Mouse (Mus musculus) forebrain, embryonic 12.5 days (tissue): ENCODE measurements around the gene Igfbpl1. TPM values are rescaled to one million over a fixed set of nuclear protein-coding genes. Genes with fewer than 3 reads are reported as not detected.

Experiments used
- ATAC-seq: fragments of 200-750 bp; cut with Nextera tagmentation; 2 replicates; pipeline ENCODE4 v1.8.0; 2017; ENCODE audit warnings: moderate TSS enrichment; ENCODE audit not compliant: low FRiP score
- H3K27ac ChIP-seq: fragments of 300-500 bp; sonication (generic); 2 replicates; pipeline ENCODE4 v1.5.1; 2016; ENCODE audit warnings: mild to moderate bottlenecking
- H3K27me3 ChIP-seq: fragments of 300-500 bp; sonication (generic); 2 replicates; pipeline ENCODE4 v1.6.1; 2016; ENCODE audit warnings: mild to moderate bottlenecking
- H3K36me3 ChIP-seq: fragments of 300-500 bp; sonication (generic); replicated peaks from 2 replicates; pipeline ENCODE4 v1.6.1; 2016; ENCODE audit warnings: mild to moderate bottlenecking
- H3K4me1 ChIP-seq: fragments of 300-500 bp; sonication (generic); 2 replicates; pipeline ENCODE4 v1.6.1; 2016
- H3K4me2 ChIP-seq: fragments of 300-500 bp; sonication (generic); 2 replicates; pipeline ENCODE4 v1.6.1; 2016; ENCODE audit warnings: mild to moderate bottlenecking, moderate library complexity
- H3K4me3 ChIP-seq: fragments of 300-500 bp; sonication (generic); replicated peaks from 2 replicates; pipeline ENCODE4 v1.5.1; 2016; ENCODE audit warnings: mild to moderate bottlenecking
- H3K9ac ChIP-seq: fragments of 300-500 bp; sonication (generic); 2 replicates; pipeline ENCODE4 v1.6.1; 2016; ENCODE audit warnings: mild to moderate bottlenecking
- H3K9me3 ChIP-seq: fragments of 300-500 bp; sonication (generic); 2 replicates; pipeline ENCODE4 v1.6.1; 2016
- WGBS: fragments of 180-500 bp; shearing (Covaris S2); methylation state at CpG from one replicate; pipeline ENCODE4 v1.1.7; 2016; 5-methylcytosine and 5-hydroxymethylcytosine counted together
- polyA plus RNA-seq: library from polyadenylated mRNA; unstranded; fragments of >200 nt; fragmentation: Nextera tagmentation; extraction: Ambion mirVana; gene quantifications from 2 replicates; pipeline ENCODE4 v1.2.1, GENCODE M21; 2016

Gene Igfbpl1
- polyA plus RNA-seq, 1 experiment from 2014 or later = 74.5 TPM

DNA sequence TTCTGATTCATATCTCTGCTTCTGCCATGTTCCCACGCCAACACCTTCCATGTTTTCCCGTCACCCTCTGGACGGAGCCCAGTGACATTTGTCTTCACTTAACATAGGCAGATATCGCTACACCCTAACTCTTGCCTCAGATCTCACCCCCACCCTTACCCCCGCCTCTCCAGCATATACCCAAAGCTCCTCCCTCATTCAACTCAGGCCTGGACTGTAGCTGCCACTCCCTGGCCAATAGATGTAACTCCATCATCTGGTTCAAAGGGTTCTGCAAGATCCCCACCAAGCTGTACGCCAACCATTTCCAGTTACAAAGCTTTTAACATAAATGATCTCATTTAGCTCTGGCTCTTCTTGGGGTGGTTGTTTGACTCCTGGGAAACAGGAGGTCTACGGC, 59.9 kb downstream of the Igfbpl1 start:
- H3K27ac ChIP-seq = no peak overlapping the region
- H3K9me3 ChIP-seq = no peaks in the 10 kb centered on the region
- no peak overlapping the region for H3K4me2 ChIP-seq
- WGBS = 72% methylated on average over 7 of the region's 7 CpGs
- peaks cover 36% of the 10 kb centered on the region for H3K27me3 ChIP-seq
- no peak for ATAC-seq
- H3K4me3 ChIP-seq = no peak overlapping the region
- H3K36me3 ChIP-seq = no peaks in the 10 kb centered on the region
- no peak overlapping the region for H3K9ac ChIP-seq
- H3K4me1 ChIP-seq = peaks cover 90% of the 10 kb centered on the region

DNA sequence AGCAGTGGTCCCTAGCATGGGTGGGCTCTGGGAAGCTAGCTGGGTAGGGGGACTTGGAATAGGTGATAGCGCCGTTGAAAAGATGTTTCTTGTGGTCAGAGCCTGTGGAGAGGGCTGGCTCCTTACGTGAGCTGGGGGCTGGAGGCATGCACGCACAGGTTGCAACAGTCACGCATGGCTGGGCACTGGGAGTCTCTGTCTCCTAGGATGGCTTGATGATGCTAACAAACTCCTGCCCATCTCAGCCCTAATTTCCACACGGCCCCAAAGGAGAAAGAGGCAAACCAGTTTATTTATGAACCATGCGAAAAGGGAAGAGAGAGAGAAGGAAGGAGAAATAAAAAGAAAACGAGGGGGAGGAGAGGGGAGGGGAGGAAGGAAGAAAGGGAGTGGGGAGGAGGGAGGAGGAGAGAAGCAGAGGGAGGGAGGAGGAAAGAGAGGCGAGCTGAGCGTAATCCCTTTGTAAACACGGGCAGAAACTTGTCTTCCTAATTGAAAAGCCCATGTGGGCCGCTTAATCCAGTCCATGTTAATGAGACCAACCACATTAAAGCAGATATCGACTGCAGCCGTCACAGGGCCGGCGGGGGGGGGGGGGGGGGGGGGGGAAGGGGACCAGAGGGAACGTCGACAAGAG, 61.0 kb downstream of the Igfbpl1 start:
- Histone ChIP-seq H3K4me1 (peaks cover 80% of the 10 kb centered on the region), H3K9me3 (no peaks in the 10 kb centered on the region), H3K4me3 (peak overlapping the region; percentile 19), H3K9ac (peak overlapping the region; percentile 54), H3K36me3 (no peaks in the 10 kb centered on the region), H3K27me3 (peaks cover 36% of the 10 kb centered on the region), H3K27ac (peak overlapping the region; percentile 85), H3K4me2 (peak overlapping the region; percentile 49)
- 0% methylated on average over 12 of the region's 18 CpGs for WGBS
- peak; percentile 57 for ATAC-seq

DNA sequence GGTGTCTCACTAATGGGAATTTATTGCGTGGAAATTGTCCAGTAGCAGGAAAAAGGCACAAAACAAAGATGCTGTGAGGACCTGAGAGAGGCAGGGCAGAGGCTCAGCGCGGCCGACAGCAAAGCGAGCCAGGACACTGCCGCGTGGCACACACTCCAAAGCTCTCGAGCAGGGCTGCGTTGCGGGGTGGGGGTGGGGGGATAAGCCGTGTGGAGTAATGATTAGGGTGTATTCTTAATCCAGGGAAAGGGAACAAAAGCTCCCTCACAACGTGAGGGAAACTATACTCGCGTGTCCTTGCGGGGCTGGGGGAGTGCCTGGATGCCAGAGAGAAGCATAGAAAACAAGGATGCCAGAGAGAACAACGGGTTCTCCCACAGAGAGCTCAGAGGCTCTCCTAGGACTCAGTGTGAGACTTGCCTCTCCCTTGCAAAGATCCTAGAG, 61.6 kb downstream of the Igfbpl1 start:
- Histone ChIP-seq H3K4me2 (peak overlapping the region; percentile 49), H3K36me3 (no peaks in the 10 kb centered on the region), H3K4me3 (peak overlapping the region; percentile 19), H3K9me3 (no peaks in the 10 kb centered on the region), H3K27ac (peak overlapping the region; percentile 85), H3K9ac (peak overlapping the region; percentile 54), H3K27me3 (peaks cover 36% of the 10 kb centered on the region), H3K4me1 (peaks cover 75% of the 10 kb centered on the region)
- 0 out of 2 replicates have a peak, but pooled peaks have one; percentile 32 for ATAC-seq
- 2% methylated on average over 16 of the region's 16 CpGs for WGBS

DNA sequence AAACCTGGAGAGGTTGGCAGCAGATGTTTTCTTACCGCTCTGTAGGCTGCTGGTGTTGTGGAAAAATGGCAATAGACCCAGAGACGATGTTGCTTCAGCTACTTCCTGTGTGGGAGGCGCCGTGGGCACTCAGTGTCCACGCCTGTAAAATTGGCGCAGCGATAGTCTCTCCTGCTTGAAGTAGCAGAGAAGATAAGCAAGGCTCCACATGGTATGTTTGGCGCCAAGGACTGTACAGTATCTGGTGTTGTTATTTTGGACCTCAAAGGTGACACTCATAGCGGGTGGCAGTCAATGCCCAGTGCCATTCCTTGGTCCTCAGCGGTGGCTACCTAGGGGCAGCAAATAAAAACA, 62.6 kb downstream of the Igfbpl1 start:
- H3K27ac ChIP-seq = peak overlapping the region; percentile 82
- no peaks in the 10 kb centered on the region for H3K9me3 ChIP-seq
- peaks cover 72% of the 10 kb centered on the region for H3K4me1 ChIP-seq
- H3K4me3 ChIP-seq = 0 out of 2 replicates have a peak overlapping the region, but pooled peaks have one; percentile 0
- no peaks in the 10 kb centered on the region for H3K36me3 ChIP-seq
- peak overlapping the region; percentile 23 for H3K4me2 ChIP-seq
- ATAC-seq = no peak
- peaks cover 32% of the 10 kb centered on the region for H3K27me3 ChIP-seq
- WGBS = 18% methylated on average over 10 of the region's 10 CpGs
- H3K9ac ChIP-seq = no peak overlapping the region

DNA sequence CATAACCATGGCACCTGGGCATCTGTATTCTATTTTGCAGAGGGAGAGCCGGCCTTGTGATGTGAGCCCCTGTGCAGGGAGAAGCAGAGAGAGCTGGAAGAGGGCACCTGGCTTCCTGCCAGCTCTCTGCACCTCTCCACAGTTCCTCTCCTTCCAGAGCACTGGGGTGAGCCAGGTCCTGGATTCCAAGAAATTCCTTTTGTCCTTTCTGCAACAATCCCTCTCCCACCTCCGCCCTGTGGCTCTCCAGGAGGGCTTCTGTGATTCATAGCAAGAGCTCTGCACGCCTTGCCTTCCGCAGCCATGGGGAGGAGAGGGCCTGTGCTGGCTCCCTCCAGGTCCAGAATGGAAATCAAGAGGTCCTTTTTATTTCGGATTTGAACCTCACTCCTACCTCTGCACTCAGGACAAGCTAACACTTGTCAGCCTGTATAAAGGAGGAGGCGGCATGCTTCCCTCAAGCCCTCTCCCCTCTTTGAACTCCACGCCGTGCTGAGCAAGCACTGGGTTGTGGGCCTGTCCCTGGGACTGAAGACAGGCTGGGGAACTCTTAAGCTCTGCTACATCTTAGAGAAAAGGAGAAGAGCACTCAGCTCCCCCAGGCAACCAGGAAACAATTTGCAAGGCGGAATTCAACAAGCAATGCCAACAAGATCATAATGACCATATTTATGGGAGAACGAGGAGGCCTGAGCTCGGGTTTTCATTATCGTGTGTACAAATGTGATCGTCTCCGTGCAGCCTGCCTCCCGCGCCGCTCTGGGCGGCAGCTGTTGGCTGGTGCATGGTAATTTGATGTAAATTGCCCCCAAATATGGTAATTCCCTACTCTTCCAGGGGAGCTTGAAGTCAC, 63.2 kb downstream of the Igfbpl1 start:
- peak overlapping the region; percentile 23 for H3K4me2 ChIP-seq
- H3K27ac ChIP-seq = peak overlapping the region; percentile 82
- peak overlapping the region; percentile 30 for H3K9ac ChIP-seq
- peak; percentile 56 for ATAC-seq
- H3K4me3 ChIP-seq = 0 out of 2 replicates have a peak overlapping the region, but pooled peaks have one; percentile 0
- peaks cover 66% of the 10 kb centered on the region for H3K4me1 ChIP-seq
- no peaks in the 10 kb centered on the region for H3K36me3 ChIP-seq
- WGBS = 5% methylated on average over 18 of the region's 18 CpGs
- no peaks in the 10 kb centered on the region for H3K9me3 ChIP-seq
- H3K27me3 ChIP-seq = peaks cover 25% of the 10 kb centered on the region

DNA sequence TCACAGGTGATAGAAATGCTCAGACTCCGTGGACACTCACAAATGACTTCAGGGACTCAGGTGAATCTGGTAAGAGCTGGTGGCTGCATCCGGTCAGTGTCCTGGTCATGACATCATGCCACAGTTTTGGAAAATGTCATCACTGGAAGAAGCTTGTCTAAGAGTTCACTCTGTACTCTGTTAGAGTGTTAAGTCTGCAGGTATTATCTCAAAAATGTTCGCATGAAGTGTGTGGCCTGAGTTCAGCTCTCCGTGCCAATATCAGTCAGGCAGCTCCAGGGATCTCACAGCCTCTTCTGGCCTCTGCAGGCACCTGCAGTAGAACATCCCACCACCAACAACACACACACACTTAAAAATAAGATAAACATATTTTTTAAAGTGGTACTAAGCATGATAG, 64.1 kb downstream of the Igfbpl1 start:
- H3K9me3 ChIP-seq = no peaks in the 10 kb centered on the region
- no peak for ATAC-seq
- whole genome bisulfite sequencing = 80% methylated on average over 4 of the region's 4 CpGs
- peak overlapping the region; percentile 82 for H3K27ac ChIP-seq
- peaks cover 57% of the 10 kb centered on the region for H3K4me1 ChIP-seq
- H3K4me2 ChIP-seq = no peak overlapping the region
- H3K36me3 ChIP-seq = no peaks in the 10 kb centered on the region
- no peak overlapping the region for H3K9ac ChIP-seq
- no peak overlapping the region for H3K4me3 ChIP-seq
- peaks cover 16% of the 10 kb centered on the region; the same call in 1 of the 2 replicates for H3K27me3 ChIP-seq

Other genes starting within 250 kb of the Igfbpl1 start
- gene Aldh1b1, start 27.9 kb downstream of the Igfbpl1 start, polyA plus RNA-seq = 9.7 and 11.3 TPM in 2 replicates
- gene Stra6l, start 21.7 kb upstream of the Igfbpl1 start, polyA plus RNA-seq = 0.65 and 1.2 TPM in 2 replicates
- gene Ccdc180, start 63.4 kb upstream of the Igfbpl1 start, polyA plus RNA-seq = 0.11 and 0.17 TPM in 2 replicates
- 12.2 and 14.3 TPM in 2 replicates for gene Tdrd7, start 138.4 kb upstream of the Igfbpl1 start, polyA plus RNA-seq
- 0.67 and 1.1 TPM in 2 replicates for gene Tmod1, start 212.0 kb upstream of the Igfbpl1 start, polyA plus RNA-seq